Mouse (Mus musculus) thymus, adult 2 months (tissue): ENCODE data around the gene Mrpl51.

ENCODE experiments used
- CTCF ChIP-seq: fragments of 200-500 bp; IDR thresholded peaks from 2 replicates; pipeline ENCODE4 v1.5.1; 2012; ENCODE audit warnings: mild to moderate bottlenecking, control low read depth, low read length, moderate library complexity, borderline replicate concordance; ENCODE audit not compliant: control insufficient read depth, poor library complexity, insufficient read depth; ENCODE audit errors: extremely low read depth
- POLR2A ChIP-seq: fragments of 200-500 bp; IDR thresholded peaks from 2 replicates; pipeline ENCODE4 v1.6.1; 2012; ENCODE audit warnings: mild to moderate bottlenecking, low read length, control low read depth, moderate library complexity; ENCODE audit not compliant: control insufficient read depth, poor library complexity, insufficient read depth; ENCODE audit errors: extremely low read depth

GRCm38 (mm10) chr6:125236341-125236740 lies 44.7 kb downstream of the Mrpl51 start:
- no peak for TF ChIP-seq CTCF
- no peak for TF ChIP-seq POLR2A
